Mouse (Mus musculus) limb, embryonic 11.5 days (tissue): ENCODE data around the gene Rad54l. TPM values are rescaled to one million over a fixed set of nuclear protein-coding genes. Genes with fewer than 3 reads are reported as not detected.

Experiments
- ATAC-seq: fragments of 200-750 bp; cut with Nextera tagmentation; 2 replicates; pipeline ENCODE4 v1.8.0; 2017; ENCODE audit warnings: low read depth; ENCODE audit not compliant: insufficient number of reproducible peaks, low FRiP score, low TSS enrichment
- DNase-seq: peaks from one replicate; pipeline ENCODE4 v3.0.0-alpha.2; 2015; ENCODE audit warnings: low spot score
- H3K27ac ChIP-seq: fragments of 300-500 bp; sonication (generic); replicated peaks from 2 replicates; pipeline ENCODE4 v1.5.1; 2014; ENCODE audit warnings: low read depth, mild to moderate bottlenecking, low read length
- H3K27me3 ChIP-seq: fragments of 300-500 bp; sonication (generic); 2 replicates; pipeline ENCODE4 v1.6.1; 2014; ENCODE audit warnings: mild to moderate bottlenecking, low read length, mixed read lengths; ENCODE audit not compliant: control insufficient read depth, insufficient read depth
- H3K36me3 ChIP-seq: fragments of 300-500 bp; sonication (generic); 2 replicates; pipeline ENCODE4 v1.6.1; 2014; ENCODE audit warnings: mild to moderate bottlenecking, low read length, moderate library complexity, mixed read lengths; ENCODE audit not compliant: control insufficient read depth, insufficient read depth
- H3K4me1 ChIP-seq: fragments of 300-500 bp; sonication (generic); 2 replicates; pipeline ENCODE4 v1.6.1; 2014; ENCODE audit warnings: low read length, mixed read lengths; ENCODE audit not compliant: control insufficient read depth, insufficient read depth
- H3K4me2 ChIP-seq: fragments of 300-500 bp; sonication (generic); 2 replicates; pipeline ENCODE4 v1.6.1; 2014; ENCODE audit warnings: low read depth, mild to moderate bottlenecking, moderate library complexity; ENCODE audit not compliant: severe bottlenecking
- H3K4me3 ChIP-seq: fragments of 300-500 bp; sonication (generic); 2 replicates; pipeline ENCODE4 v1.5.1; 2014; ENCODE audit warnings: low read depth, low read length
- H3K9ac ChIP-seq: fragments of 300-500 bp; sonication (generic); 2 replicates; pipeline ENCODE4 v1.6.1; 2014; ENCODE audit warnings: mild to moderate bottlenecking, low read length
- H3K9me3 ChIP-seq: fragments of 300-500 bp; sonication (generic); 2 replicates; pipeline ENCODE4 v1.6.1; 2016; ENCODE audit warnings: low read length; ENCODE audit not compliant: control insufficient read depth
- WGBS: fragments of 180-500 bp; shearing (Covaris S2); extraction: QIAGEN DNeasy Blood & Tissue Kit; methylation state at CpG from one replicate; pipeline ENCODE4 v1.1.7; 2014; 5-methylcytosine and 5-hydroxymethylcytosine counted together
- polyA plus RNA-seq: library from polyadenylated mRNA; unstranded; fragments of >200 nt; fragmentation: Nextera tagmentation; extraction: Ambion mirVana; gene quantifications from 2 replicates; pipeline ENCODE4 v1.2.1, GENCODE M21; 2014

The Rad54l gene
- polyA plus RNA-seq, 1 experiment from 2014 or later, result 66.0 TPM

GRCm38 (mm10) chr4:116133126-116133525, 9.6 kb upstream of the Rad54l start:
- H3K27me3 ChIP-seq, result no peaks in the 10 kb centered on the region
- H3K9ac ChIP-seq, result no peak overlapping the region
- ATAC-seq (no peak), DNase-seq (no peak)
- H3K27ac ChIP-seq, result no peak overlapping the region
- H3K9me3 ChIP-seq, result no peaks in the 10 kb centered on the region
- no peaks in the 10 kb centered on the region for H3K36me3 ChIP-seq
- H3K4me1 ChIP-seq, result no peaks in the 10 kb centered on the region
- no peak overlapping the region for H3K4me2 ChIP-seq
- 92% methylated on average over 4 of the region's 4 CpGs for WGBS
- H3K4me3 ChIP-seq, result no peak overlapping the region

GRCm38 (mm10) chr4:116127956-116128355, 4.5 kb upstream of the Rad54l start:
- peaks cover 5% of the 10 kb centered on the region; the same call in 1 of the 2 replicates for H3K4me1 ChIP-seq
- H3K36me3 ChIP-seq, result no peaks in the 10 kb centered on the region
- no peak overlapping the region for H3K9ac ChIP-seq
- no peak for ATAC-seq
- H3K27me3 ChIP-seq, result no peaks in the 10 kb centered on the region
- no peaks in the 10 kb centered on the region for H3K9me3 ChIP-seq
- H3K27ac ChIP-seq, result no peak overlapping the region
- H3K4me3 ChIP-seq, result no peak overlapping the region
- WGBS, result 85% methylated on average over 6 of the region's 6 CpGs
- H3K4me2 ChIP-seq, result no peak overlapping the region
- DNase-seq, result no peak

- DNase-seq, result no peak
- no peak for ATAC-seq
- H3K4me3 ChIP-seq, result no peak overlapping the region
- H3K4me2 ChIP-seq, result no peak overlapping the region
- 93% methylated on average over 4 of the region's 4 CpGs for WGBS
- H3K9ac ChIP-seq, result no peak overlapping the region
- H3K36me3 ChIP-seq, result no peaks in the 10 kb centered on the region
- H3K27ac ChIP-seq, result no peak overlapping the region
- no peaks in the 10 kb centered on the region for H3K27me3 ChIP-seq
- H3K9me3 ChIP-seq, result no peaks in the 10 kb centered on the region
- H3K4me1 ChIP-seq, result peaks cover 8% of the 10 kb centered on the region; the same call in 1 of the 2 replicates
Observed at GRCm38 (mm10) chr4:116125803-116126386, 2.4 kb upstream of the Rad54l start.

GRCm38 (mm10) chr4:116122762-116123161, 728 bp downstream of the Rad54l start:
- H3K27ac ChIP-seq, result no peak overlapping the region

GRCm38 (mm10) chr4:116111486-116111885, 12.0 kb downstream of the Rad54l start:
- H3K27me3 ChIP-seq, result no peaks in the 10 kb centered on the region
- no peak overlapping the region for H3K27ac ChIP-seq
- no peak overlapping the region for H3K4me2 ChIP-seq
- H3K4me1 ChIP-seq, result no peaks in the 10 kb centered on the region
- peaks cover 3% of the 10 kb centered on the region for H3K36me3 ChIP-seq
- 90% methylated on average over 2 of the region's 2 CpGs for WGBS
- no peaks in the 10 kb centered on the region for H3K9me3 ChIP-seq
- no peak overlapping the region for H3K9ac ChIP-seq
- ATAC-seq, result no peak
- H3K4me3 ChIP-seq, result no peak overlapping the region
- no peak for DNase-seq

More at GRCm38 (mm10) chr4:116122762-116123161, 728 bp downstream of the Rad54l start:
- Histone ChIP-seq H3K36me3 (peaks cover 3% of the 10 kb centered on the region; the same call in 1 of the 2 replicates), H3K27me3 (no peaks in the 10 kb centered on the region), H3K4me3 (peak overlapping the region; percentile 46), H3K9me3 (no peaks in the 10 kb centered on the region), H3K9ac (peak overlapping the region; percentile 34), H3K4me2 (peak overlapping the region; percentile 62), H3K4me1 (peaks cover 8% of the 10 kb centered on the region; the same call in 1 of the 2 replicates)
- no peak for DNase-seq
- WGBS, result 0% methylated on average over 1 of the region's 1 CpGs
- ATAC-seq, result no peak

- no peak overlapping the region for H3K4me3 ChIP-seq
- ATAC-seq (no peak), DNase-seq (no peak)
- H3K9ac ChIP-seq, result no peak overlapping the region
- H3K9me3 ChIP-seq, result no peaks in the 10 kb centered on the region
- H3K4me2 ChIP-seq, result no peak overlapping the region
- 92% methylated on average over 6 of the region's 6 CpGs for WGBS
- no peaks in the 10 kb centered on the region for H3K4me1 ChIP-seq
- no peak overlapping the region for H3K27ac ChIP-seq
- H3K27me3 ChIP-seq, result no peaks in the 10 kb centered on the region
- H3K36me3 ChIP-seq, result peaks cover 3% of the 10 kb centered on the region
Observed at GRCm38 (mm10) chr4:116110695-116111094, 12.8 kb downstream of the Rad54l start.

- Histone ChIP-seq H3K36me3 (peaks cover 15% of the 10 kb centered on the region; the same call in 1 of the 2 replicates), H3K4me3 (no peak overlapping the region), H3K4me2 (no peak overlapping the region), H3K9me3 (no peaks in the 10 kb centered on the region), H3K27me3 (no peaks in the 10 kb centered on the region), H3K4me1 (no peaks in the 10 kb centered on the region), H3K27ac (no peak overlapping the region), H3K9ac (no peak overlapping the region)
- ATAC-seq (no peak), DNase-seq (no peak)
- 97% methylated on average over 5 of the region's 5 CpGs for WGBS
Observed at GRCm38 (mm10) chr4:116105278-116105677, 18.2 kb downstream of the Rad54l start.

GRCm38 (mm10) chr4:116100959-116101358, 22.5 kb downstream of the Rad54l start:
- no peaks in the 10 kb centered on the region for H3K9me3 ChIP-seq
- H3K27ac ChIP-seq, result no peak overlapping the region
- peaks cover 42% of the 10 kb centered on the region for H3K36me3 ChIP-seq
- H3K4me3 ChIP-seq, result no peak overlapping the region
- no peak overlapping the region for H3K9ac ChIP-seq
- ATAC-seq (no peak), DNase-seq (no peak)
- 86% methylated on average over 7 of the region's 7 CpGs for WGBS
- H3K27me3 ChIP-seq, result no peaks in the 10 kb centered on the region
- H3K4me2 ChIP-seq, result no peak overlapping the region
- no peaks in the 10 kb centered on the region for H3K4me1 ChIP-seq

- H3K27ac ChIP-seq, result no peak overlapping the region
- H3K9me3 ChIP-seq, result no peaks in the 10 kb centered on the region
- no peaks in the 10 kb centered on the region for H3K4me1 ChIP-seq
- no peak for ATAC-seq
- H3K36me3 ChIP-seq, result peaks cover 50% of the 10 kb centered on the region
- H3K4me2 ChIP-seq, result no peak overlapping the region
- no peak for DNase-seq
- no peak overlapping the region for H3K4me3 ChIP-seq
- 85% methylated on average over 8 of the region's 8 CpGs for WGBS
- no peaks in the 10 kb centered on the region for H3K27me3 ChIP-seq
- no peak overlapping the region for H3K9ac ChIP-seq
Observed at GRCm38 (mm10) chr4:116097211-116097610, 26.3 kb downstream of the Rad54l start.
